Mouse (Mus musculus) forebrain, embryonic 15.5 days (tissue): ENCODE measurements at regions not wholly inside any gene's neighbourhood (a gene's known extent, or its start where the extent isn't known, plus 50 kb on each side); places are given as distances from the start of the nearest gene placed in this dataset.

Experiments used
- ATAC-seq: fragments of 200-750 bp; cut with Nextera tagmentation; replicated peaks from 2 replicates; pipeline ENCODE4 v1.8.0; 2017; ENCODE audit warnings: mild to moderate bottlenecking, moderate TSS enrichment, moderate library complexity
- H3K27ac ChIP-seq: fragments of 300-500 bp; sonication (generic); replicated peaks from 2 replicates; pipeline ENCODE4 v1.5.1; 2015; ENCODE audit warnings: mild to moderate bottlenecking, inconsistent platforms
- H3K27me3 ChIP-seq: fragments of 300-500 bp; sonication (generic); 2 replicates; pipeline ENCODE4 v1.6.1; 2015; ENCODE audit warnings: inconsistent platforms
- H3K36me3 ChIP-seq: fragments of 300-500 bp; sonication (generic); 2 replicates; pipeline ENCODE4 v1.6.1; 2015; ENCODE audit warnings: mild to moderate bottlenecking, inconsistent platforms
- H3K4me1 ChIP-seq: fragments of 300-500 bp; sonication (generic); 2 replicates; pipeline ENCODE4 v1.6.1; 2015; ENCODE audit warnings: inconsistent platforms
- H3K4me2 ChIP-seq: fragments of 300-500 bp; sonication (generic); replicated peaks from 2 replicates; pipeline ENCODE4 v1.6.1; 2015; ENCODE audit warnings: mild to moderate bottlenecking, inconsistent platforms
- H3K4me3 ChIP-seq: fragments of 300-500 bp; sonication (generic); 2 replicates; pipeline ENCODE4 v1.5.1; 2015; ENCODE audit warnings: mild to moderate bottlenecking, inconsistent platforms
- H3K9ac ChIP-seq: fragments of 300-500 bp; sonication (generic); replicated peaks from 2 replicates; pipeline ENCODE4 v1.6.1; 2015; ENCODE audit warnings: mild to moderate bottlenecking, inconsistent platforms
- H3K9me3 ChIP-seq: fragments of 300-500 bp; sonication (generic); 2 replicates; pipeline ENCODE4 v1.6.1; 2016; ENCODE audit warnings: inconsistent platforms
- WGBS: fragments of 180-500 bp; shearing (Covaris S2); methylation state at CpG from one replicate; pipeline ENCODE4 v1.1.7; 2015; ENCODE audit warnings: mixed read lengths; 5-methylcytosine and 5-hydroxymethylcytosine counted together

- H3K4me2 ChIP-seq: no peak overlapping the region
- no peak for ATAC-seq
- H3K9me3 ChIP-seq: no peaks in the 10 kb centered on the region
- H3K4me3 ChIP-seq: no peak overlapping the region
- H3K36me3 ChIP-seq: no peaks in the 10 kb centered on the region
- H3K27ac ChIP-seq: no peak overlapping the region
- WGBS: 85% methylated on average over 5 of the region's 5 CpGs
- no peaks in the 10 kb centered on the region for H3K4me1 ChIP-seq
- no peaks in the 10 kb centered on the region for H3K27me3 ChIP-seq
- H3K9ac ChIP-seq: no peak overlapping the region
Observed at GRCm38 (mm10) chr2:160225450-160225849, 108.5 kb downstream of the Gm826 start.

- Histone ChIP-seq H3K9me3 (no peaks in the 10 kb centered on the region), H3K36me3 (no peaks in the 10 kb centered on the region), H3K9ac (no peak overlapping the region), H3K4me3 (no peak overlapping the region), H3K4me2 (no peak overlapping the region), H3K27ac (no peak overlapping the region), H3K4me1 (no peaks in the 10 kb centered on the region), H3K27me3 (no peaks in the 10 kb centered on the region)
- no peak for ATAC-seq
- WGBS: 97% methylated on average over 8 of the region's 8 CpGs
Observed at GRCm38 (mm10) chr2:160223366-160223765, 110.6 kb downstream of the Gm826 start.

- ATAC-seq: no peak
- 32% methylated on average over 10 of the region's 11 CpGs for WGBS
Observed at GRCm38 (mm10) chr2:160221772-160222171, 112.2 kb downstream of the Gm826 start.

GRCm38 (mm10) chr2:160220562-160221021, 113.4 kb downstream of the Gm826 start:
- Histone ChIP-seq H3K9ac (no peak overlapping the region), H3K4me1 (no peaks in the 10 kb centered on the region), H3K36me3 (no peaks in the 10 kb centered on the region), H3K9me3 (no peaks in the 10 kb centered on the region), H3K27me3 (no peaks in the 10 kb centered on the region), H3K4me2 (no peak overlapping the region), H3K27ac (no peak overlapping the region), H3K4me3 (no peak overlapping the region)
- WGBS: 37% methylated on average over 7 of the region's 7 CpGs
- ATAC-seq: no peak

More at GRCm38 (mm10) chr2:160221772-160222171, 112.2 kb downstream of the Gm826 start:
- no peaks in the 10 kb centered on the region for H3K4me1 ChIP-seq
- H3K9ac ChIP-seq: no peak overlapping the region
- H3K27ac ChIP-seq: no peak overlapping the region
- no peaks in the 10 kb centered on the region for H3K27me3 ChIP-seq
- no peak overlapping the region for H3K4me3 ChIP-seq
- H3K9me3 ChIP-seq: no peaks in the 10 kb centered on the region
- no peaks in the 10 kb centered on the region for H3K36me3 ChIP-seq
- no peak overlapping the region for H3K4me2 ChIP-seq

GRCm38 (mm10) chr2:160214032-160214812, 119.7 kb downstream of the Gm826 start:
- Histone ChIP-seq H3K4me3 (no peak overlapping the region), H3K9me3 (no peaks in the 10 kb centered on the region), H3K27ac (no peak overlapping the region), H3K9ac (no peak overlapping the region), H3K27me3 (no peaks in the 10 kb centered on the region), H3K36me3 (no peaks in the 10 kb centered on the region), H3K4me1 (no peaks in the 10 kb centered on the region), H3K4me2 (no peak overlapping the region)
- WGBS: 88% methylated on average over 10 of the region's 10 CpGs
- no peak for ATAC-seq

GRCm38 (mm10) chr2:160210507-160210906, 123.5 kb downstream of the Gm826 start:
- 72% methylated on average over 3 of the region's 3 CpGs for WGBS
- Histone ChIP-seq H3K27ac (no peak overlapping the region), H3K9ac (no peak overlapping the region), H3K4me3 (no peak overlapping the region), H3K9me3 (no peaks in the 10 kb centered on the region), H3K4me1 (no peaks in the 10 kb centered on the region), H3K27me3 (no peaks in the 10 kb centered on the region), H3K4me2 (no peak overlapping the region), H3K36me3 (no peaks in the 10 kb centered on the region)
- ATAC-seq: no peak

GRCm38 (mm10) chr2:160209589-160210264, 124.2 kb downstream of the Gm826 start:
- Histone ChIP-seq H3K9me3 (no peaks in the 10 kb centered on the region), H3K36me3 (no peaks in the 10 kb centered on the region), H3K27me3 (no peaks in the 10 kb centered on the region), H3K27ac (no peak overlapping the region), H3K4me2 (no peak overlapping the region), H3K4me3 (no peak overlapping the region), H3K4me1 (no peaks in the 10 kb centered on the region), H3K9ac (no peak overlapping the region)
- ATAC-seq: no peak
- WGBS: 90% methylated on average over 12 of the region's 12 CpGs

- no peaks in the 10 kb centered on the region for H3K36me3 ChIP-seq
- no peak overlapping the region for H3K27ac ChIP-seq
- no peaks in the 10 kb centered on the region for H3K27me3 ChIP-seq
- no peak overlapping the region for H3K4me2 ChIP-seq
- no peak overlapping the region for H3K4me3 ChIP-seq
- no peak overlapping the region for H3K9ac ChIP-seq
- ATAC-seq: no peak
- 54% methylated on average over 3 of the region's 3 CpGs for WGBS
- H3K9me3 ChIP-seq: no peaks in the 10 kb centered on the region
- no peaks in the 10 kb centered on the region for H3K4me1 ChIP-seq
Observed at GRCm38 (mm10) chr2:160208295-160208694, 125.7 kb downstream of the Gm826 start.

- Histone ChIP-seq H3K27ac (no peak overlapping the region), H3K9me3 (no peaks in the 10 kb centered on the region), H3K4me2 (no peak overlapping the region), H3K9ac (no peak overlapping the region), H3K27me3 (no peaks in the 10 kb centered on the region), H3K4me1 (no peaks in the 10 kb centered on the region), H3K36me3 (no peaks in the 10 kb centered on the region), H3K4me3 (no peak overlapping the region)
- 83% methylated on average over 4 of the region's 4 CpGs for WGBS
- ATAC-seq: no peak
Observed at GRCm38 (mm10) chr2:160207226-160207625, 126.7 kb downstream of the Gm826 start.

GRCm38 (mm10) chr2:160192661-160193060, 141.3 kb downstream of the Gm826 start:
- Histone ChIP-seq H3K27ac (no peak overlapping the region), H3K4me1 (no peaks in the 10 kb centered on the region), H3K27me3 (no peaks in the 10 kb centered on the region), H3K9ac (no peak overlapping the region), H3K4me3 (no peak overlapping the region), H3K4me2 (no peak overlapping the region), H3K9me3 (no peaks in the 10 kb centered on the region), H3K36me3 (no peaks in the 10 kb centered on the region)
- WGBS: 85% methylated on average over 4 of the region's 4 CpGs
- no peak for ATAC-seq

GRCm38 (mm10) chr2:160186106-160186505, 147.9 kb downstream of the Gm826 start:
- Histone ChIP-seq H3K27me3 (no peaks in the 10 kb centered on the region), H3K36me3 (no peaks in the 10 kb centered on the region), H3K9ac (no peak overlapping the region), H3K4me1 (no peaks in the 10 kb centered on the region), H3K27ac (no peak overlapping the region), H3K4me2 (no peak overlapping the region), H3K4me3 (no peak overlapping the region), H3K9me3 (no peaks in the 10 kb centered on the region)
- ATAC-seq: no peak
- WGBS: 83% methylated on average over 5 of the region's 5 CpGs

- no peak for ATAC-seq
- Histone ChIP-seq H3K4me1 (no peaks in the 10 kb centered on the region), H3K27me3 (no peaks in the 10 kb centered on the region), H3K9ac (no peak overlapping the region), H3K27ac (no peak overlapping the region), H3K4me3 (no peak overlapping the region), H3K36me3 (no peaks in the 10 kb centered on the region), H3K4me2 (no peak overlapping the region), H3K9me3 (no peaks in the 10 kb centered on the region)
- WGBS: 71% methylated on average over 9 of the region's 9 CpGs
Observed at GRCm38 (mm10) chr2:160170975-160171515, 162.9 kb downstream of the Gm826 start.
